Mouse (Mus musculus) C2C12 (cell line): ENCODE results near the gene Cd276.

Experiments used
- CTCF ChIP-seq: IDR thresholded peaks from one replicate; pipeline ENCODE4 v1.5.1; 2011; ENCODE audit not compliant: control insufficient read depth, insufficient read depth, insufficient read length
- MAX ChIP-seq: IDR thresholded peaks from one replicate; pipeline ENCODE4 v1.6.1; 2011; ENCODE audit warnings: mild to moderate bottlenecking, control low read depth
- MYOD1 ChIP-seq: IDR thresholded peaks from one replicate; pipeline ENCODE4 v1.6.1; 2011; ENCODE audit warnings: low read depth; ENCODE audit not compliant: control insufficient read depth, insufficient read length
- MYOG ChIP-seq: IDR thresholded peaks from one replicate; pipeline ENCODE4 v1.6.1; 2011; ENCODE audit not compliant: control insufficient read depth, insufficient read length; ENCODE audit errors: extremely low read depth
- USF1 ChIP-seq: IDR thresholded peaks from one replicate; pipeline ENCODE4 v1.6.1; 2011; ENCODE audit warnings: low read depth, mild to moderate bottlenecking, control low read depth, moderate library complexity

GRCm38 (mm10) chr9:58546630-58547360 is 8.4 kb downstream of the Cd276 start:
- TF ChIP-seq MAX (no peak), CTCF (no peak), USF1 (peak; percentile 57), MYOG (no peak), MYOD1 (no peak)
